Mouse (Mus musculus) lung, postnatal 4 days (tissue): Measurements from ENCODE around the gene 9430038I01Rik.
A peak's percentile ranks its signal among the peaks of the same experiment; 100 is the strongest.

Experiments
- DNase-seq, 2 experiments: peaks; one replicate each; pipeline ENCODE4 v3.0.0; 2021

9430038I01Rik gene

DNA sequence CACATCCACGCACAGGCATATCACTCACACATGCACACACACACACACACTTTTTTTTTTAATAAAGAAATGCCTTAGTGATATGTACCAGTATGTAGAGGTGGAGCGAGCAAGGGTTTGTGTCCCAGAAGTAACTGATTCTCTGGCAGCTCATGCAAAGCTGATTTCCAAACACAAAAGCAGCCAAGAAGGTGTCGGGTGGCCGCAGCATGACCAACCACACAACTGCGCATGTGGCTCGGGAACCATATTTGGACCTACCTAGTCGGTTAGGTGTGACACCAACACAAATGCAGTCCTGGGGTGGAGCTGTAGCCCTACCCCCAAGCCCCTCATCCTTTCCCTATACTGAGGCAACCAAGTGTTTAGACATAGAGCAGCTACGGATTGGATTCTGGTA lies 45.5 kb downstream of the 9430038I01Rik start:
- no peak for DNase-seq

DNA sequence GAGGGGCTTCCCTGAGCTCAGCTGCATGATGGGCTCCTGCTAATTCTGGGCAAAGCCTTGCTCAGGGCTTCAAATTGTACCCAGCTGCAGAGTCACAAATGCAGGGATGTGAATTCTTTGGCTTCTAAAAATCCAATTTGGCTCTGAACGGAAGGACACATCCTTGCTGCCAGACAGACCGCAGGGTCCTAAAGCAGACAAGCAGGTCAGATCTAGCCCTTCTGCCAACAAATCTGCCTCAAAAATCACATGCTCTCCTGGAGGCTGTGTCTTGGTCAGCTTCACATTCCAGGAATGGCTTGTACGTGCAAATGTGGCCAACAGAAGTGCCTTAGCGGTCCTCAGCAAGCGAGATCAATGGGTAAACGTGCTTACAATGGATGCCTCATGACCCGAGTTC lies 46.0 kb downstream of the 9430038I01Rik start:
- no peak for DNase-seq

GRCm38 (mm10) chr7:137346860-137347259 lies 63.7 kb downstream of the 9430038I01Rik start:
- peak in 1 of 2 experiments; percentile 47 for DNase-seq

- peak in 1 of 2 experiments; percentile 52 for DNase-seq
Observed at GRCm38 (mm10) chr7:137346068-137346467, 64.5 kb downstream of the 9430038I01Rik start.

GRCm38 (mm10) chr7:137333951-137334350 lies 76.6 kb downstream of the 9430038I01Rik start:
- DNase-seq, result no peak
